ENCODE assay signal across 7 mouse cellular contexts in the genomic region with DNA sequence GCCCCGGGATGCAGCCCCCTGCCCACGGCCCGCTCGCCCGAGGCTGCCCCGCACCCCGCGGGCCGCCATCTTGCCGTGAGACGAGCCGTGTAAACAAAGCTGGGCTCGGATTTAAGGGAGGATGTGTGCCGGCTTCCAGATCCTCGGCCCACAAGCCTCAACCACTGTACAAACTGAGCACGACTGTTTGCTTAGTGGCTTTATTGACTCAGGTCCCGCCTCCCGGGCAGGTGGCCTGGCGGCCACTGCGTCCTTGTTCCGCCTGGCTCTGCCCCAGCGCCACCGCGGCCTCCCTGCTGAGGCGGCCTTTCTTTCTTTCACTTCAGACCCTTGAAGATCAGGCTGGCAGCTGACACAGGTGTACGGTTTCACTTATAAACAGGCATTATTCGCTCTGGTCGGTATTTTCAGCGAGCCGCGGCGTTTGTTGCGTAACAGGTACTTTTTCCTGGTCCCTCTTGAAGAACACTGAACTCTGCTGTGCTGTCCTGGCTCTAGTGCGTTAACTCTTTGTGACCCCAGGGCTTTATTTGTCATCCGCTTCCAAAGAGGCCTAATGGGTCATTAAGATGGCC.
DNase-seq lines count a peak whose midpoint lies in the region; ATAC-seq and TF ChIP-seq lines count a peak whose summit lies in the region.

No protein-coding gene starts in this region.

- TF ChIP-seq CTCF in bone marrow, adult 2 months (IDR thresholded peaks at IDR 0.05; ENCODE audit: control insufficient read depth, insufficient read depth, low read length) = no peak
- no peak for TF ChIP-seq CTCF in liver, adult 2 months (IDR thresholded peaks at IDR 0.05; ENCODE audit: low read depth, low read length)
- TF ChIP-seq CTCF in midbrain, postnatal 0 days (IDR thresholded peaks at IDR 0.05) = no peak
- TF ChIP-seq CTCF in spleen, adult 2 months (IDR thresholded peaks at IDR 0.05; ENCODE audit: extremely low read depth, insufficient read depth, insufficient read length, insufficient replicate concordance) = no peak

- peaks cover 2% of the 10 kb centered on the region; the same call in 1 of the 2 replicates for H3K4me1 ChIP-seq in bone marrow, adult 2 months (ENCODE audit: control insufficient read depth, insufficient read depth, low read length)
- H3K4me1 ChIP-seq in embryonic facial prominence, embryonic 12.5 days = 0 out of 2 replicates have a peak, but pooled peaks cover 6% of the 10 kb centered on the region
- peaks cover 17% of the 10 kb centered on the region for H3K4me1 ChIP-seq in heart, embryonic 10.5 days
- H3K4me1 ChIP-seq in liver, adult 2 months (ENCODE audit: control insufficient read depth, insufficient read depth, low read length) = peaks cover 5% of the 10 kb centered on the region
- H3K4me1 ChIP-seq in midbrain, postnatal 0 days (ENCODE audit: insufficient read depth, low read length) = 0 out of 2 replicates have a peak, but pooled peaks cover 9% of the 10 kb centered on the region
- H3K4me1 ChIP-seq in spleen, adult 2 months (ENCODE audit: control insufficient read depth, insufficient read depth, insufficient read length) = peaks cover 5% of the 10 kb centered on the region; the same call in 1 of the 2 replicates

- no peak for TF ChIP-seq POLR2A in bone marrow, adult 2 months (IDR thresholded peaks at IDR 0.05; ENCODE audit: borderline replicate concordance, control insufficient read depth, low read depth, low read length)
- peak; percentile 34; the same call in 1 of the 2 replicates for TF ChIP-seq POLR2A in liver, adult 2 months (IDR thresholded peaks at IDR 0.05; ENCODE audit: extremely low read depth, insufficient read depth, low read length)
- no peak for TF ChIP-seq POLR2A in spleen, adult 2 months (IDR thresholded peaks at IDR 0.05; ENCODE audit: low read depth, low read length)

- H3K4me2 ChIP-seq in embryonic facial prominence, embryonic 12.5 days (replicated peaks) = peak overlapping the region; percentile 60
- H3K4me2 ChIP-seq in midbrain, postnatal 0 days (ENCODE audit: low read depth, low read length, poor library complexity, severe bottlenecking) = peak overlapping the region; percentile 63

- 0 out of 2 replicates have a peak, but pooled peaks have one; percentile 50 for ATAC-seq in embryonic facial prominence, embryonic 12.5 days (ENCODE audit: insufficient number of reproducible peaks, insufficient read depth, low FRiP score, low TSS enrichment)
- peak; percentile 71 for ATAC-seq in midbrain, postnatal 0 days (ENCODE audit: low FRiP score)

- no peaks in the 10 kb centered on the region for H3K9me3 ChIP-seq in embryonic facial prominence, embryonic 12.5 days
- H3K9me3 ChIP-seq in heart, embryonic 10.5 days = 0 out of 2 replicates have a peak, but pooled peaks cover 3% of the 10 kb centered on the region
- H3K9me3 ChIP-seq in midbrain, postnatal 0 days (ENCODE audit: low read length) = no peaks in the 10 kb centered on the region

- peak overlapping the region; percentile 61 for H3K9ac ChIP-seq in embryonic facial prominence, embryonic 12.5 days
- H3K9ac ChIP-seq in liver, adult 2 months (ENCODE audit: low read depth, low read length) = peak overlapping the region; percentile 81
- H3K9ac ChIP-seq in midbrain, postnatal 0 days (replicated peaks; ENCODE audit: low read length, poor library complexity, severe bottlenecking) = peak overlapping the region; percentile 80

- no peaks in the 10 kb centered on the region for H3K36me3 ChIP-seq in embryonic facial prominence, embryonic 12.5 days
- no peaks in the 10 kb centered on the region for H3K36me3 ChIP-seq in heart, embryonic 10.5 days
- no peaks in the 10 kb centered on the region for H3K36me3 ChIP-seq in liver, adult 2 months (ENCODE audit: control insufficient read depth, insufficient read depth, low read length)
- H3K36me3 ChIP-seq in midbrain, postnatal 0 days (ENCODE audit: insufficient read depth, low read length) = no peaks in the 10 kb centered on the region
- H3K36me3 ChIP-seq in spleen, adult 2 months (ENCODE audit: control insufficient read depth, insufficient read depth, low read length) = no peaks in the 10 kb centered on the region

- no peaks in the 10 kb centered on the region for H3K27me3 ChIP-seq in embryonic facial prominence, embryonic 12.5 days
- H3K27me3 ChIP-seq in heart, embryonic 10.5 days (ENCODE audit: insufficient read depth, poor library complexity, severe bottlenecking) = no peaks in the 10 kb centered on the region
- no peaks in the 10 kb centered on the region for H3K27me3 ChIP-seq in liver, adult 2 months (ENCODE audit: control insufficient read depth, insufficient read depth, low read length)
- H3K27me3 ChIP-seq in midbrain, postnatal 0 days (ENCODE audit: insufficient read depth, low read length) = no peaks in the 10 kb centered on the region
- no peaks in the 10 kb centered on the region for H3K27me3 ChIP-seq in spleen, adult 2 months (ENCODE audit: control insufficient read depth, insufficient read depth, low read length)

- peak; percentile 82 for DNase-seq in heart, embryonic 10.5 days (ENCODE audit: low spot score)
- peak; percentile 58 to 61 for DNase-seq in kidney, adult 8-10 months
- DNase-seq in liver, adult 2 months (ENCODE audit: extremely low read depth, low read depth, low spot score) = peak; percentile 91
- peak; percentile 61 for DNase-seq in midbrain, postnatal 0 days (ENCODE audit: low spot score)
- peak; percentile 10 to 17 for DNase-seq in spleen, adult 2 months (ENCODE audit: low read depth in 1 of 2, low spot score in 2 of 2)

- no peaks in the 10 kb centered on the region for H3K79me2 ChIP-seq in liver, adult 2 months (ENCODE audit: control insufficient read depth, insufficient read depth, low read length)

- H3K27ac ChIP-seq in bone marrow, adult 2 months (ENCODE audit: control insufficient read depth, insufficient read depth, low read depth, low read length, poor library complexity) = peak overlapping the region; percentile 28; the same call in 1 of the 2 replicates
- H3K27ac ChIP-seq in embryonic facial prominence, embryonic 12.5 days = peak overlapping the region; percentile 78
- H3K27ac ChIP-seq in heart, embryonic 10.5 days = peak overlapping the region; percentile 96
- peak overlapping the region; percentile 90 for H3K27ac ChIP-seq in liver, adult 2 months (replicated peaks; ENCODE audit: insufficient read depth, low read depth, low read length)
- H3K27ac ChIP-seq in midbrain, postnatal 0 days (ENCODE audit: low read depth, low read length) = peak overlapping the region; percentile 77
- H3K27ac ChIP-seq in spleen, adult 2 months (ENCODE audit: insufficient read depth, low read length) = peak overlapping the region; percentile 64

- WGBS in bone marrow, adult 2 months = 8% methylated on average over 35 of the region's 35 CpGs
- WGBS in embryonic facial prominence, embryonic 12.5 days = 1% methylated on average over 35 of the region's 35 CpGs
- 2% methylated on average over 35 of the region's 35 CpGs for WGBS in heart, embryonic 10.5 days
- 1% methylated on average over 35 of the region's 35 CpGs for WGBS in liver, adult 2 months
- WGBS in midbrain, postnatal 0 days = under 1% methylated on average over 35 of the region's 35 CpGs
- 14% methylated on average over 35 of the region's 35 CpGs for WGBS in spleen, adult 2 months

- peak overlapping the region; percentile 66 for H3K4me3 ChIP-seq in bone marrow, adult 2 months (replicated peaks; ENCODE audit: control insufficient read depth, low read depth, low read length)
- peak overlapping the region; percentile 36 for H3K4me3 ChIP-seq in embryonic facial prominence, embryonic 12.5 days
- H3K4me3 ChIP-seq in heart, embryonic 10.5 days = peak overlapping the region; percentile 77
- peak overlapping the region; percentile 76 for H3K4me3 ChIP-seq in liver, adult 2 months (ENCODE audit: insufficient read depth, low read depth, low read length)
- peak overlapping the region; percentile 42 for H3K4me3 ChIP-seq in midbrain, postnatal 0 days (ENCODE audit: low read depth, low read length)
- H3K4me3 ChIP-seq in spleen, adult 2 months (ENCODE audit: extremely low read depth, insufficient read depth, insufficient read length) = peak overlapping the region; percentile 70

Comparison
In these comparisons a context has a peak if more than half of its experiments do, and no peak if none do; other contexts are left out.
1. Peak in every context shown above with its lines: DNase-seq, ATAC-seq, H3K4me3 ChIP-seq and H3K27ac ChIP-seq.
2. H3K27ac ChIP-seq: peak in every context shown above with its lines; median percentile 96 in heart, embryonic 10.5 days; 90 in liver, adult 2 months; 78 in embryonic facial prominence, embryonic 12.5 days; 77 in midbrain, postnatal 0 days; 64 in spleen, adult 2 months; 28 in bone marrow, adult 2 months.
3. DNase-seq: peak in every context shown above with its lines; median percentile 91 in liver, adult 2 months; 82 in heart, embryonic 10.5 days; 61 in midbrain, postnatal 0 days; 60 in kidney, adult 8-10 months; 14 in spleen, adult 2 months.